Mouse (Mus musculus) kidney, embryonic 16.5 days (tissue): ENCODE results near the gene Stk39. TPM values are rescaled to one million over a fixed set of nuclear protein-coding genes. Genes with fewer than 3 reads are reported as not detected.

Source experiments
- ATAC-seq: fragments of 200-750 bp; cut with Nextera tagmentation; 2 replicates; pipeline ENCODE4 v1.8.0; 2017; ENCODE audit warnings: moderate TSS enrichment; ENCODE audit not compliant: low FRiP score, low TSS enrichment
- H3K27ac ChIP-seq: fragments of 300-500 bp; sonication (generic); 2 replicates; pipeline ENCODE4 v1.5.1; 2014; ENCODE audit warnings: low read length
- H3K27me3 ChIP-seq: fragments of 300-500 bp; sonication (generic); 2 replicates; pipeline ENCODE4 v1.6.1; 2014; ENCODE audit warnings: low read length, control low read depth, mixed read lengths; ENCODE audit not compliant: insufficient read depth
- H3K36me3 ChIP-seq: fragments of 300-500 bp; sonication (generic); 2 replicates; pipeline ENCODE4 v1.6.1; 2014; ENCODE audit warnings: low read length, control low read depth, mixed read lengths; ENCODE audit not compliant: insufficient read depth
- H3K4me1 ChIP-seq: fragments of 300-500 bp; sonication (generic); 2 replicates; pipeline ENCODE4 v1.6.1; 2014; ENCODE audit warnings: low read length, control low read depth, mixed read lengths; ENCODE audit not compliant: insufficient read depth
- H3K4me2 ChIP-seq: fragments of 300-500 bp; sonication (generic); replicated peaks from 2 replicates; pipeline ENCODE4 v1.6.1; 2014; ENCODE audit warnings: low read depth, low read length
- H3K4me3 ChIP-seq: fragments of 300-500 bp; sonication (generic); 2 replicates; pipeline ENCODE4 v1.5.1; 2014; ENCODE audit warnings: mild to moderate bottlenecking, low read length
- H3K9ac ChIP-seq: fragments of 300-500 bp; sonication (generic); replicated peaks from 2 replicates; pipeline ENCODE4 v1.6.1; 2014; ENCODE audit warnings: low read length
- H3K9me3 ChIP-seq: fragments of 300-500 bp; sonication (generic); 2 replicates; pipeline ENCODE4 v1.6.1; 2016; ENCODE audit warnings: low read length, control low read depth
- WGBS: fragments of 180-500 bp; shearing (Covaris S2); extraction: QIAGEN DNeasy Blood & Tissue Kit; methylation state at CpG from one replicate; pipeline ENCODE4 v1.1.7; 2014; 5-methylcytosine and 5-hydroxymethylcytosine counted together
- polyA plus RNA-seq: library from polyadenylated mRNA; unstranded; fragments of >200 nt; fragmentation: Nextera tagmentation; extraction: Ambion mirVana; gene quantifications from 2 replicates; pipeline ENCODE4 v1.2.1, GENCODE M21; 2015

The Stk39 gene
- polyA plus RNA-seq, 1 experiment from 2014 or later: 14.9 TPM

GRCm38 (mm10) chr2:68221226-68221625 is 250.8 kb downstream of the Stk39 start:
- WGBS: 64% methylated on average over 4 of the region's 4 CpGs

DNA sequence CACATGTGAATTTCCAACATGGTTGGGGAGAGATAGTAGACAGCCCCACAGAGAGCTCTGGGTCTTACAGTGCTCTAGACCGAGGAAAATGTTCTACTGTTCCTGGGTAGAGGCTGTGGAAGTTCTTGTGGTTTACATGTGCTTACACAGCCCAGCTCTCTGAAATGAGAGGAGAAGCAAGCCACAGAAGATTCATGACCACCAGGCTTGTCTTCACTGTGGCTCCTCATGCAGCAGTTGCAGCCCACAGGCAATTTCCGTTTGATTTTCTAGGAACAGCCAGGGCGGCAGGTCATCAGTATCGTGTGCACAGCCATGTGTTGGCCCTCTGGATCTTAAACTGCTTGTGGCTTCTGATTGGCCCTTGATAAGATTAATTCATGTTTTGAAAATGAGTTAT is 252.2 kb downstream of the Stk39 start:
- Histone ChIP-seq H3K9me3 (no peaks in the 10 kb centered on the region), H3K4me2 (no peak overlapping the region), H3K9ac (no peak overlapping the region), H3K27me3 (no peaks in the 10 kb centered on the region), H3K36me3 (peaks cover 3% of the 10 kb centered on the region; the same call in 1 of the 2 replicates), H3K27ac (no peak overlapping the region), H3K4me1 (peaks cover 32% of the 10 kb centered on the region), H3K4me3 (no peak overlapping the region)
- no peak for ATAC-seq
- 60% methylated on average over 4 of the region's 4 CpGs for WGBS

More at GRCm38 (mm10) chr2:68221226-68221625, 250.8 kb downstream of the Stk39 start:
- no peak overlapping the region for H3K4me2 ChIP-seq
- H3K9ac ChIP-seq: no peak overlapping the region
- peaks cover 32% of the 10 kb centered on the region for H3K4me1 ChIP-seq
- no peaks in the 10 kb centered on the region for H3K27me3 ChIP-seq
- no peaks in the 10 kb centered on the region for H3K9me3 ChIP-seq
- H3K36me3 ChIP-seq: peaks cover 3% of the 10 kb centered on the region; the same call in 1 of the 2 replicates
- no peak overlapping the region for H3K27ac ChIP-seq
- ATAC-seq: peak; percentile 57
- no peak overlapping the region for H3K4me3 ChIP-seq

DNA sequence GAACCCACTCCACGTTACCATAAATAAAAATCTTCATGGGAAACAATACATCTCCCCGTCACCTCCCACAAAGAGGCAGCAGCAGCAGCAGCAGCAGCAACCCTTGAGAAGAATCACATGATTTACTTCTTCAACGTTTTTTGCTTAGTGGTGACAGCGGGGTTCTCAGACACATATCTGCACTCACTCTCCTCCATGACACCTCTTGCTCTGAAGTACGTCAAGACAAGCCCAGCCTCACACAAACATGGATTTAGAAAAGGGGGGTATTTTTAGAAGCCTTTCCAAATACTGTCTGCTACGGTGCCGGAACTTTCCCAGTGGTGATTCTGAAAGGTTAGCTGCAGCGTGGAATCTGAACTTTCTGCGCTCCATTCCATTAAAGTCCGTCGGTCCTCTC is 256.9 kb downstream of the Stk39 start:
- H3K36me3 ChIP-seq: no peaks in the 10 kb centered on the region; the same call in 1 of the 2 replicates
- H3K4me2 ChIP-seq: no peak overlapping the region
- ATAC-seq: no peak
- 76% methylated on average over 11 of the region's 11 CpGs for WGBS
- peaks cover 6% of the 10 kb centered on the region; the same call in 1 of the 2 replicates for H3K4me1 ChIP-seq
- H3K27ac ChIP-seq: no peak overlapping the region
- H3K9me3 ChIP-seq: no peaks in the 10 kb centered on the region
- no peaks in the 10 kb centered on the region for H3K27me3 ChIP-seq
- H3K9ac ChIP-seq: no peak overlapping the region
- H3K4me3 ChIP-seq: no peak overlapping the region

- Histone ChIP-seq H3K4me3 (no peak overlapping the region), H3K4me2 (no peak overlapping the region), H3K9me3 (no peaks in the 10 kb centered on the region), H3K4me1 (no peaks in the 10 kb centered on the region), H3K27ac (no peak overlapping the region), H3K27me3 (no peaks in the 10 kb centered on the region), H3K9ac (no peak overlapping the region), H3K36me3 (no peaks in the 10 kb centered on the region; the same call in 1 of the 2 replicates)
- WGBS: 85% methylated on average over 6 of the region's 6 CpGs
- ATAC-seq: no peak
Observed at GRCm38 (mm10) chr2:68214400-68214799, 257.7 kb downstream of the Stk39 start.

DNA sequence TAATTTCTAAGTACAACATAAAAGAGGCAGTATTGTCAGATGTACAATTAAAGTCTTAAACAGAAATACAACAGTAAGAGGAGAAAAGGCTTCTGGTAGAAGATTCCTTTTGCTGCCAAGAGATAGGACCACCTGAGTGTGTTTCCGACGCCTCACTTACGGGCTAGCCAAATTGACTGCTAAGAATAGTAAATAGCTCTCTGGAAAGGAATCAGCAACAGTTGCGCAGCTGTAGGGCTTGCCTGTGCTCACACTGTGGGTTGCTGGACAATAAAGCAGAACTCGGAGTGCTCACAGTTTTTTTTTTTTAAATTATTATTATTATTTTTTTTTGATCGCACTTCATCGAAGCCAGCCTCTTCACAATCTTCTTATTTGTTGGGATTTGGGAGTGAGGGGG is 260.6 kb downstream of the Stk39 start:
- Histone ChIP-seq H3K4me2 (no peak overlapping the region), H3K36me3 (no peaks in the 10 kb centered on the region), H3K27ac (no peak overlapping the region), H3K4me1 (no peaks in the 10 kb centered on the region), H3K27me3 (no peaks in the 10 kb centered on the region), H3K9ac (no peak overlapping the region), H3K4me3 (no peak overlapping the region), H3K9me3 (no peaks in the 10 kb centered on the region)
- 87% methylated on average over 7 of the region's 7 CpGs for WGBS
- no peak for ATAC-seq

GRCm38 (mm10) chr2:68196245-68196644 is 275.8 kb downstream of the Stk39 start:
- Histone ChIP-seq H3K36me3 (no peaks in the 10 kb centered on the region), H3K4me2 (no peak overlapping the region), H3K27ac (no peak overlapping the region), H3K9me3 (no peaks in the 10 kb centered on the region), H3K4me1 (peaks cover 9% of the 10 kb centered on the region; the same call in 1 of the 2 replicates), H3K4me3 (no peak overlapping the region), H3K27me3 (no peaks in the 10 kb centered on the region), H3K9ac (no peak overlapping the region)
- peak; percentile 57; the same call in 1 of the 2 replicates for ATAC-seq
- 30% methylated on average over 4 of the region's 4 CpGs for WGBS

DNA sequence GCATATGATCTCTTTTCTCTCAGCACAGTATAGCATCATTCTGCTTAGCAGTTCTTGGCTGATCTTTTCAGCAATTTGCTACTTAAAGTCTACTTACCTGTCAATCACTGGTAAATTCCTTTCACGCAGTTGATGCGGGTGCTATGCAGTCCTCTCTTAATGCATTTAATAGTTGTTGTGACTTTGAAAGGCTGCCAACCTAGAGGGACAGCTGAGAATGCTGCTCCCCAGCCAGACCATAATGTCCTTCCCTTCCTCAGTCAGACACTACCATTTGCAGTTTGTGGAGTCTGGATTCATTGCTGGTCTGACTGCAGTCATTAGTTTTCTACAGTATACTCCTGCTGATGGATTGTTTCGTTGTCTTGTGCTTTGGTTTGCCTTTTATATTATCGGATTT is 277.6 kb downstream of the Stk39 start:
- no peak for ATAC-seq
- H3K9me3 ChIP-seq: no peaks in the 10 kb centered on the region
- no peak overlapping the region for H3K4me3 ChIP-seq
- no peaks in the 10 kb centered on the region for H3K36me3 ChIP-seq
- peaks cover 9% of the 10 kb centered on the region; the same call in 1 of the 2 replicates for H3K4me1 ChIP-seq
- H3K27ac ChIP-seq: no peak overlapping the region
- no peaks in the 10 kb centered on the region for H3K27me3 ChIP-seq
- no peak overlapping the region for H3K9ac ChIP-seq
- no peak overlapping the region for H3K4me2 ChIP-seq
- WGBS: 80% methylated on average over 4 of the region's 4 CpGs

DNA sequence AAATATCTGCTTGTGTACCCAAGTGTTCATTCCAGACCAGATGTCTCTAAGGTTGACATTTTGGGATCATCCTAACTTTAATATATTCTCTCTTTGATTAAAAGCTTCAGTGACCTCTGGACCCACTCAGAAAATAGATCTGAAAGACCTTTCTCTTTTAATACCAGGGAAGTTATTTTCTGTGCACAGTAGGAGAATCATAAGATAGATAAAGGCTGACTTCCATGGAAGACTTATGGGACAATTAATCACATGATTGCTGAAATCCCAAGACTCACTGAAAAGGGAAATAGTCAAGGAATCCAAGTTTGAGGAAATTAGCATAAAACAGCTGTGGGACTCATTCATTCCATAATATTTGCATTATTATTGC is 278.6 kb downstream of the Stk39 start:
- no peak for ATAC-seq
- Histone ChIP-seq H3K4me3 (no peak overlapping the region), H3K36me3 (no peaks in the 10 kb centered on the region), H3K9ac (no peak overlapping the region), H3K4me1 (peaks cover 9% of the 10 kb centered on the region; the same call in 1 of the 2 replicates), H3K4me2 (no peak overlapping the region), H3K27me3 (no peaks in the 10 kb centered on the region), H3K9me3 (no peaks in the 10 kb centered on the region), H3K27ac (no peak overlapping the region)

GRCm38 (mm10) chr2:68192605-68193464 is 279.2 kb downstream of the Stk39 start:
- Histone ChIP-seq H3K9me3 (no peaks in the 10 kb centered on the region), H3K27me3 (no peaks in the 10 kb centered on the region), H3K27ac (no peak overlapping the region), H3K4me2 (no peak overlapping the region), H3K4me1 (peaks cover 9% of the 10 kb centered on the region; the same call in 1 of the 2 replicates), H3K9ac (no peak overlapping the region), H3K36me3 (no peaks in the 10 kb centered on the region), H3K4me3 (no peak overlapping the region)
- WGBS: 62% methylated on average over 5 of the region's 5 CpGs
- no peak for ATAC-seq

- Histone ChIP-seq H3K9ac (no peak overlapping the region), H3K27me3 (no peaks in the 10 kb centered on the region), H3K9me3 (no peaks in the 10 kb centered on the region), H3K27ac (no peak overlapping the region), H3K4me2 (no peak overlapping the region), H3K36me3 (no peaks in the 10 kb centered on the region), H3K4me1 (no peaks in the 10 kb centered on the region), H3K4me3 (no peak overlapping the region)
- no peak for ATAC-seq
- WGBS: 84% methylated on average over 3 of the region's 3 CpGs
Observed at GRCm38 (mm10) chr2:68176425-68176824, 295.6 kb downstream of the Stk39 start.
